Mouse (Mus musculus): ENCODE data around the gene Bag6.

- TF ChIP-seq CTCF (IDR thresholded peaks at IDR 0.05; ENCODE audit: low read depth, low read length) = no peak
- TF ChIP-seq GATA1 (IDR thresholded peaks at IDR 0.05; ENCODE audit: borderline replicate concordance, low read length) = no peak
- TF ChIP-seq POLR2AphosphoS5 (IDR thresholded peaks at IDR 0.05; ENCODE audit: insufficient replicate concordance, low read depth, low read length) = no peak
- TF ChIP-seq TAL1 (conservative IDR thresholded peaks at IDR 0.05; ENCODE audit: low read depth, low read length) = no peak
- TF ChIP-seq GATA2 (IDR thresholded peaks at IDR 0.05; ENCODE audit: borderline replicate concordance, low read depth, low read length) = no peak
Measured at GRCm38 (mm10) chr17:35152121-35152520, 17.1 kb downstream of the Bag6 start.

Measured in G1E (cell line).